Mouse (Mus musculus) 3T3-L1 (cell line): Measurements from ENCODE around the gene Rabep2.

ENCODE experiments used
- DNase-seq: peaks from one replicate; pipeline ENCODE4 v3.0.0-alpha.2; 2015; ENCODE audit warnings: low read depth, low spot score

Gene Rabep2

GRCm38 (mm10) chr7:126491973-126492372 is 63.4 kb downstream of the Rabep2 start:
- DNase-seq: no peak

- no peak for DNase-seq
Observed at GRCm38 (mm10) chr7:126494120-126494519, 65.6 kb downstream of the Rabep2 start.

GRCm38 (mm10) chr7:126496475-126496874 is 67.9 kb downstream of the Rabep2 start:
- no peak for DNase-seq

- DNase-seq: no peak
Observed at GRCm38 (mm10) chr7:126497966-126498365, 69.4 kb downstream of the Rabep2 start.
